Mouse (Mus musculus) heart, embryonic 12.5 days (tissue): ENCODE data around the gene Casp7. TPM values are rescaled to one million over a fixed set of nuclear protein-coding genes. Genes with fewer than 3 reads are reported as not detected.
A peak's percentile ranks its signal among the peaks of the same experiment; 100 is the strongest.

Experiments used
- ATAC-seq: fragments of 200-750 bp; cut with Nextera tagmentation; 2 replicates; pipeline ENCODE4 v1.8.0; 2017; ENCODE audit warnings: moderate TSS enrichment, moderate library complexity; ENCODE audit not compliant: insufficient number of reproducible peaks, low FRiP score
- H3K27ac ChIP-seq: fragments of 300-500 bp; sonication (generic); 2 replicates; pipeline ENCODE4 v1.5.1; 2016; ENCODE audit warnings: mild to moderate bottlenecking, moderate library complexity; ENCODE audit not compliant: poor library complexity, severe bottlenecking
- H3K27me3 ChIP-seq: fragments of 300-500 bp; sonication (generic); replicated peaks from 2 replicates; pipeline ENCODE4 v1.6.1; 2016; ENCODE audit warnings: mild to moderate bottlenecking, moderate library complexity
- H3K36me3 ChIP-seq: fragments of 300-500 bp; sonication (generic); 2 replicates; pipeline ENCODE4 v1.6.1; 2016; ENCODE audit warnings: mild to moderate bottlenecking, moderate library complexity
- H3K4me1 ChIP-seq: fragments of 300-500 bp; sonication (generic); replicated peaks from 2 replicates; pipeline ENCODE4 v1.6.1; 2016; ENCODE audit warnings: mild to moderate bottlenecking
- H3K4me2 ChIP-seq: fragments of 300-500 bp; sonication (generic); 2 replicates; pipeline ENCODE4 v1.6.1; 2016; ENCODE audit warnings: mild to moderate bottlenecking, moderate library complexity
- H3K4me3 ChIP-seq: fragments of 300-500 bp; sonication (generic); 2 replicates; pipeline ENCODE4 v1.5.1; 2016; ENCODE audit warnings: mild to moderate bottlenecking
- H3K9ac ChIP-seq: fragments of 300-500 bp; sonication (generic); 2 replicates; pipeline ENCODE4 v1.6.1; 2016; ENCODE audit warnings: mild to moderate bottlenecking, moderate library complexity
- H3K9me3 ChIP-seq: fragments of 300-500 bp; sonication (generic); replicated peaks from 2 replicates; pipeline ENCODE4 v1.6.1; 2016; ENCODE audit warnings: mild to moderate bottlenecking, moderate library complexity
- WGBS: fragments of 180-500 bp; shearing (Covaris S2); methylation state at CpG from one replicate; pipeline ENCODE4 v1.1.7; 2016; 5-methylcytosine and 5-hydroxymethylcytosine counted together
- polyA plus RNA-seq: library from polyadenylated mRNA; unstranded; fragments of >200 nt; fragmentation: Nextera tagmentation; extraction: Ambion mirVana; gene quantifications from 2 replicates; pipeline ENCODE4 v1.2.1, GENCODE M21; 2016

The Casp7 gene
- polyA plus RNA-seq, 1 experiment from 2014 or later = 33.9 TPM

GRCm38 (mm10) chr19:56424606-56425395 lies 27.9 kb downstream of the Casp7 start:
- Histone ChIP-seq H3K4me2 (no peak overlapping the region), H3K4me3 (no peak overlapping the region), H3K4me1 (peaks cover 16% of the 10 kb centered on the region), H3K27ac (peak overlapping the region; percentile 68; the same call in 1 of the 2 replicates), H3K27me3 (no peaks in the 10 kb centered on the region), H3K9me3 (no peaks in the 10 kb centered on the region), H3K36me3 (0 out of 2 replicates have a peak, but pooled peaks cover 5% of the 10 kb centered on the region), H3K9ac (0 out of 2 replicates have a peak overlapping the region, but pooled peaks have one; percentile 4)
- ATAC-seq = no peak
- WGBS = 81% methylated on average over 17 of the region's 17 CpGs

DNA sequence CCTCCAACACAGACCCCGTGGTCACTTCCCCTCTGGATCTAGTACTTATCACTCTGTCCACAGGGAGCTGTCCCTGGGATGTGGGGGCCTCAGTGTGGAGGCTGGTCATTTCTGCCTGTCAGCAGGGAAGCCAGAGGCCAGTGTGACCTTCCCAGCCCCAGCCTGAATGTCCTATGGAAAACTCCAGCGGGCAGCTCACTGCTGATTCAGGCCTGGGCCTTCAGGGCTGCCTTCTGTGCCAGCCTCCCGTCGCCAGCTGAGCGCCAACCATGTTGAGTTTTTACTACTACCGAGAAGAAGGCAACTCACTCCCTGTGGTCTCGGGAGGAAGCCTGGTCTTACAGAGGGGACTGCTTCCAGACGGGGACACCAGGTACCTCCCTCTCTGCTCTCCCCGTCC lies 28.6 kb downstream of the Casp7 start:
- no peak overlapping the region; the same call in 1 of the 2 replicates for H3K4me2 ChIP-seq
- H3K27me3 ChIP-seq = no peaks in the 10 kb centered on the region
- H3K9ac ChIP-seq = peak overlapping the region; percentile 4; the same call in 1 of the 2 replicates
- H3K36me3 ChIP-seq = 0 out of 2 replicates have a peak, but pooled peaks cover 5% of the 10 kb centered on the region
- peaks cover 16% of the 10 kb centered on the region for H3K4me1 ChIP-seq
- no peak overlapping the region for H3K4me3 ChIP-seq
- peak overlapping the region; percentile 68 for H3K27ac ChIP-seq
- 48% methylated on average over 9 of the region's 9 CpGs for WGBS
- ATAC-seq = peak; percentile 69
- no peaks in the 10 kb centered on the region for H3K9me3 ChIP-seq

GRCm38 (mm10) chr19:56430369-56430768 lies 33.4 kb downstream of the Casp7 start:
- Histone ChIP-seq H3K27ac (no peak overlapping the region), H3K4me1 (peaks cover 13% of the 10 kb centered on the region), H3K4me3 (no peak overlapping the region), H3K4me2 (no peak overlapping the region), H3K9ac (no peak overlapping the region), H3K9me3 (no peaks in the 10 kb centered on the region), H3K36me3 (peaks cover 23% of the 10 kb centered on the region), H3K27me3 (no peaks in the 10 kb centered on the region)
- ATAC-seq = no peak
- WGBS = 70% methylated on average over 8 of the region's 8 CpGs

DNA sequence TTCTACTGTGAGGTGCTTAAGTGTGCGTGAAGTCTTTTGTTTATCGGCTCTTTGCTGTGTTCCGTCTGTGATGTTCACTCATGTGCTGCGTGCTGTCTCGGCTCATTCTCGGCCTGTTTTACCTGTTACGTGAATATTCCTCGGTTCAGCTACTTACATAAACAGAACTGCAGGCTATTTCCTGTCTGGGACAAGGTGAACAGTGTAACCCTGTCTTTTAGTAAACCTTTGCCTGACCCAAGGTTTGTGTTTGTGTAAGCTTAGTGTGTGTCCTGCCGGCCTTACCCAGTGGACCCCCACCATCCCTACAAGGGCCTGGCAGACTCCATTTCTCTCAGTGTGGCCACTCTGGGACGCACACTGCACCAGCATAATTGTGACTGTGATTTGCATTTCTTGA lies 35.8 kb downstream of the Casp7 start:
- no peak for ATAC-seq
- Histone ChIP-seq H3K36me3 (peaks cover 47% of the 10 kb centered on the region), H3K27me3 (no peaks in the 10 kb centered on the region), H3K9me3 (no peaks in the 10 kb centered on the region), H3K4me1 (no peaks in the 10 kb centered on the region), H3K4me3 (no peak overlapping the region), H3K9ac (no peak overlapping the region), H3K27ac (no peak overlapping the region), H3K4me2 (no peak overlapping the region)
- 85% methylated on average over 10 of the region's 10 CpGs for WGBS

- H3K4me3 ChIP-seq = no peak overlapping the region
- peaks cover 1% of the 10 kb centered on the region; the same call in 1 of the 2 replicates for H3K4me1 ChIP-seq
- no peaks in the 10 kb centered on the region for H3K9me3 ChIP-seq
- H3K4me2 ChIP-seq = no peak overlapping the region
- no peak overlapping the region for H3K9ac ChIP-seq
- peaks cover 47% of the 10 kb centered on the region for H3K36me3 ChIP-seq
- 79% methylated on average over 7 of the region's 7 CpGs for WGBS
- ATAC-seq = no peak
- no peak overlapping the region for H3K27ac ChIP-seq
- no peaks in the 10 kb centered on the region for H3K27me3 ChIP-seq
Measured at GRCm38 (mm10) chr19:56433581-56433980, 36.7 kb downstream of the Casp7 start.

GRCm38 (mm10) chr19:56436380-56436779 lies 39.5 kb downstream of the Casp7 start:
- Histone ChIP-seq H3K27ac (no peak overlapping the region), H3K27me3 (no peaks in the 10 kb centered on the region), H3K4me1 (peaks cover 9% of the 10 kb centered on the region; the same call in 1 of the 2 replicates), H3K4me3 (no peak overlapping the region), H3K4me2 (no peak overlapping the region), H3K9ac (no peak overlapping the region), H3K9me3 (no peaks in the 10 kb centered on the region), H3K36me3 (peaks cover 60% of the 10 kb centered on the region)
- 85% methylated on average over 13 of the region's 13 CpGs for WGBS
- no peak for ATAC-seq

- Histone ChIP-seq H3K36me3 (peaks cover 58% of the 10 kb centered on the region), H3K9me3 (no peaks in the 10 kb centered on the region), H3K9ac (no peak overlapping the region), H3K27me3 (no peaks in the 10 kb centered on the region), H3K4me2 (no peak overlapping the region), H3K4me3 (no peak overlapping the region), H3K27ac (no peak overlapping the region), H3K4me1 (peaks cover 9% of the 10 kb centered on the region; the same call in 1 of the 2 replicates)
- WGBS = 56% methylated on average over 7 of the region's 7 CpGs
- ATAC-seq = no peak; the same call in 1 of the 2 replicates
Measured at GRCm38 (mm10) chr19:56438357-56439071, 41.6 kb downstream of the Casp7 start.

DNA sequence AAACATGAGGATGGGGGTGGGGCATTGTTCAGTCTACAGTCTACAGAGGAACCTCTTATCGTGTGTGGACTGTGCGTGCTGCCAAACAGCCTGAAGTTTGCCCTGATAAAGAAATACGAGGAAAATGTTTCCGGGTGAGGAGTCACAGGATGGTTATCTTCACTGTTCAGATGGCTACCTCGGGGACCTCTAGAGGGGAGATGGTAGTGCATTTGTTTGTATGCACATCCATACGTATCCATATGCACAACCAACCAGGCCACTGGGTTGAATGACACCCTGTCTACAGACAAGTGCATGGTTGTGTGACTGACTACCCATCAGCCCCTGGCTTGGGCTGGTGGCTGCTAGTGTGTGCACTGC lies 42.1 kb downstream of the Casp7 start:
- peaks cover 53% of the 10 kb centered on the region for H3K36me3 ChIP-seq
- ATAC-seq = peak; percentile 83

DNA sequence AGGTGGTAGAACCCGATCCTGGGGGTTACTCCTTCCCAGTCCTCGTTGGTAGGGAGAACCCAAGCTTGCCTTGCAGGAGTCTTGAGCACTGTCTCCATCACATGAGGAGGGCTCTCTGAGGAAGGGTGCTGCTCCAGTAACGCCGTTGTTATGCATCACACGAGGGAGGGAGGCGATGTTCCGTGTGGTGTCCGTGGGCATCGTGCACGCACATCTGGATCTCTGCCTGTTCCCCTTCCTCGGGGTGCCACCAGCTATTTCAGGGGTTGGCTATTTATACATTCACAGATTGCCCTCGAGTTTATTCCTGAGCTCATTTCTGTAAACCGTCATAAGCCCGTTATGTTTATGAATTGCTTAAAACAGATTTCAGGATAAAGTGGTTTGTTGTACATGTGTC lies 46.5 kb downstream of the Casp7 start:
- WGBS = 77% methylated on average over 14 of the region's 14 CpGs
- no peak overlapping the region for H3K4me3 ChIP-seq
- H3K36me3 ChIP-seq = peaks cover 16% of the 10 kb centered on the region; the same call in 1 of the 2 replicates
- peaks cover 9% of the 10 kb centered on the region; the same call in 1 of the 2 replicates for H3K4me1 ChIP-seq
- H3K27me3 ChIP-seq = no peaks in the 10 kb centered on the region
- H3K27ac ChIP-seq = no peak overlapping the region
- no peaks in the 10 kb centered on the region for H3K9me3 ChIP-seq
- no peak for ATAC-seq
- H3K4me2 ChIP-seq = no peak overlapping the region
- H3K9ac ChIP-seq = no peak overlapping the region

More for the DNA sequence above, 42.1 kb downstream of the Casp7 start:
- H3K9me3 ChIP-seq = no peaks in the 10 kb centered on the region
- peaks cover 9% of the 10 kb centered on the region; the same call in 1 of the 2 replicates for H3K4me1 ChIP-seq
- WGBS = 39% methylated on average over 6 of the region's 6 CpGs
- H3K4me3 ChIP-seq = no peak overlapping the region
- H3K4me2 ChIP-seq = no peak overlapping the region
- peak overlapping the region; percentile 6; the same call in 1 of the 2 replicates for H3K27ac ChIP-seq
- no peaks in the 10 kb centered on the region for H3K27me3 ChIP-seq
- H3K9ac ChIP-seq = no peak overlapping the region

DNA sequence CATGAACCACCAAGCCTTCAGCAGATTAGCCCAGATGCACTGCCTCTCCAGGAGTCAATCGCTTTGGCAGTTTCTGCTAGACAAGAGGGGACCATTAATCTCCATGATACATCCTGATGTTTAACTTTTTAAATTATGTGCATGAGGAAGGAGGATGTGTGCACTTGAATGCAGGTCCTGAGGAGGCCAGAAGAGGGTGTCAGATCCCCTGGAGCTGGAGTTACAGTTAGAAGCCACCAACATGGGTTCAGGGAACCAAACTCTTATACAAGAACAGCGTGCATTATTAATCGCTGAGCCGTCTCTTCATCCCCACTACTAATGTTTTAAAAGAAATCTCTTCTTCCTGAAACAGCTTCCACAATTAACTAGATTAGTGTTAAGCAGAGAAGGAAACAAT lies 51.9 kb downstream of the Casp7 start:
- no peaks in the 10 kb centered on the region for H3K36me3 ChIP-seq
- no peak overlapping the region for H3K4me2 ChIP-seq
- H3K4me1 ChIP-seq = no peaks in the 10 kb centered on the region
- no peak for ATAC-seq
- 87% methylated on average over 4 of the region's 4 CpGs for WGBS
- no peak overlapping the region for H3K4me3 ChIP-seq
- H3K9ac ChIP-seq = no peak overlapping the region
- H3K9me3 ChIP-seq = no peaks in the 10 kb centered on the region
- no peaks in the 10 kb centered on the region for H3K27me3 ChIP-seq
- H3K27ac ChIP-seq = no peak overlapping the region

DNA sequence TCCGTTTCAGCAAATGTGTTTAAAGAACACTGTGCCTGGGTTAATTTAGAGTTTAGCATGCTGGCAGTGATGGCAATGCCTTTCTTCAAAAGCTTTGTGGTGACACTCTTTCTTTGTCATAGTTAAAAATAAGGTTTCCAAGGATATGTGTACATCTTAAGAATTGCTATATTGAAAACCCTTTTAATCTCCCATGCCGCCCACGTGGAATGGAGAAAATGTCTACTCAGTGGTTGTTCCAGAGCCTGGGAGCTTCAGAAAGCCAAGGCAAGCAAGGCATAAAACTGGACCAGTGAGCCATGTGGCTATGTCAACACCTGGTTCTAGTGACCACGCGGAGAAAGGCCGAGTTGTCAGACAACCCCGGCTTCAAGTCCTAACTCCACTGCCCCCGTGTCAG lies 52.6 kb downstream of the Casp7 start:
- no peak overlapping the region for H3K4me3 ChIP-seq
- WGBS = 85% methylated on average over 8 of the region's 8 CpGs
- ATAC-seq = no peak

More for the DNA sequence above, 52.6 kb downstream of the Casp7 start:
- no peaks in the 10 kb centered on the region for H3K9me3 ChIP-seq
- no peaks in the 10 kb centered on the region for H3K4me1 ChIP-seq
- no peak overlapping the region for H3K9ac ChIP-seq
- no peaks in the 10 kb centered on the region for H3K36me3 ChIP-seq
- no peaks in the 10 kb centered on the region for H3K27me3 ChIP-seq
- H3K4me2 ChIP-seq = no peak overlapping the region
- H3K27ac ChIP-seq = no peak overlapping the region
